16 mouse cellular contexts compared by ENCODE assay signal in genomic region chr1:167115121-167115520, GRCm38 (mm10).
DNase-seq lines count a peak whose midpoint lies in the region; ATAC-seq and TF ChIP-seq lines count a peak whose summit lies in the region.
"Had no signal": no experiment of that assay in that cellular context is flagged by ENCODE, and none has a peak within 500 bp of the region (broad histone marks: within the 10 kb centered on the region; RNA-seq: fewer than 3 reads in every experiment).

No protein-coding gene starts in this region.

- peaks cover 28% of the 10 kb centered on the region for H3K4me1 ChIP-seq in forebrain, embryonic 14.5 days (ENCODE audit: control insufficient read depth, insufficient read depth, low read length)
- H3K4me1 ChIP-seq in forebrain, embryonic 10.5 days, result no peaks in the 10 kb centered on the region
- H3K4me1 ChIP-seq in midbrain, embryonic 13.5 days (replicated peaks), result peaks cover 34% of the 10 kb centered on the region
- 0 out of 2 replicates have a peak, but pooled peaks cover 9% of the 10 kb centered on the region for H3K4me1 ChIP-seq in midbrain, embryonic 10.5 days
- no peaks in the 10 kb centered on the region; the same call in 1 of the 2 replicates for H3K4me1 ChIP-seq in midbrain, postnatal 0 days (ENCODE audit: insufficient read depth, low read length)
- no peaks in the 10 kb centered on the region for H3K4me1 ChIP-seq in kidney, adult 2 months (ENCODE audit: control insufficient read depth, insufficient read depth, low read length)
- H3K4me1 ChIP-seq: embryonic facial prominence, embryonic 10.5 days; intestine, embryonic 15.5 days; stomach, embryonic 15.5 days had no signal

- no peaks in the 10 kb centered on the region for H3K27me3 ChIP-seq in forebrain, embryonic 14.5 days (replicated peaks; ENCODE audit: control insufficient read depth, insufficient read depth, low read length)
- H3K27me3 ChIP-seq in forebrain, embryonic 10.5 days (ENCODE audit: poor library complexity, severe bottlenecking), result no peaks in the 10 kb centered on the region
- no peaks in the 10 kb centered on the region for H3K27me3 ChIP-seq in midbrain, embryonic 13.5 days
- no peaks in the 10 kb centered on the region for H3K27me3 ChIP-seq in midbrain, embryonic 10.5 days (ENCODE audit: low read depth, poor library complexity, severe bottlenecking)
- no peaks in the 10 kb centered on the region for H3K27me3 ChIP-seq in midbrain, postnatal 0 days (ENCODE audit: insufficient read depth, low read length)
- H3K27me3 ChIP-seq in kidney, adult 2 months (replicated peaks; ENCODE audit: control insufficient read depth, insufficient read depth, low read length), result no peaks in the 10 kb centered on the region
- H3K27me3 ChIP-seq: intestine, embryonic 15.5 days; midbrain, embryonic 12.5 days; stomach, embryonic 15.5 days had no signal

- no peak for TF ChIP-seq CTCF in midbrain, postnatal 0 days (IDR thresholded peaks at IDR 0.05)
- TF ChIP-seq CTCF in kidney, adult 2 months (conservative IDR thresholded peaks at IDR 0.05; ENCODE audit: insufficient read depth, insufficient read length, low read depth, low read length), result no peak

- no peaks in the 10 kb centered on the region for H3K9me3 ChIP-seq in forebrain, embryonic 14.5 days (replicated peaks; ENCODE audit: control insufficient read depth, low read length)
- no peaks in the 10 kb centered on the region for H3K9me3 ChIP-seq in forebrain, embryonic 10.5 days
- H3K9me3 ChIP-seq in midbrain, embryonic 13.5 days, result no peaks in the 10 kb centered on the region
- no peaks in the 10 kb centered on the region for H3K9me3 ChIP-seq in midbrain, embryonic 10.5 days (replicated peaks)
- H3K9me3 ChIP-seq in midbrain, postnatal 0 days (ENCODE audit: low read length), result no peaks in the 10 kb centered on the region
- H3K9me3 ChIP-seq: embryonic facial prominence, embryonic 10.5 days; intestine, embryonic 15.5 days; midbrain, embryonic 12.5 days; stomach, embryonic 15.5 days had no signal

- no peak for TF ChIP-seq POLR2A in kidney, adult 2 months (IDR thresholded peaks at IDR 0.05; ENCODE audit: low read depth, low read length)

- no peak overlapping the region for H3K4me2 ChIP-seq in forebrain, embryonic 14.5 days (ENCODE audit: low read length)
- H3K4me2 ChIP-seq in midbrain, embryonic 13.5 days (replicated peaks), result no peak overlapping the region
- H3K4me2 ChIP-seq in midbrain, postnatal 0 days (ENCODE audit: low read depth, low read length, poor library complexity, severe bottlenecking), result no peak overlapping the region
- H3K4me2 ChIP-seq: intestine, embryonic 15.5 days; midbrain, embryonic 12.5 days; stomach, embryonic 15.5 days had no signal

- peak; percentile 11; the same call in 1 of the 2 replicates for ATAC-seq in forebrain, embryonic 14.5 days
- no peak for ATAC-seq in midbrain, embryonic 13.5 days
- no peak for ATAC-seq in midbrain, postnatal 0 days (ENCODE audit: low FRiP score)
- ATAC-seq: intestine, embryonic 15.5 days had no signal

- H3K36me3 ChIP-seq in forebrain, embryonic 14.5 days (ENCODE audit: control insufficient read depth, insufficient read depth, low read length), result no peaks in the 10 kb centered on the region
- no peaks in the 10 kb centered on the region for H3K36me3 ChIP-seq in forebrain, embryonic 10.5 days (replicated peaks)
- H3K36me3 ChIP-seq in midbrain, embryonic 13.5 days, result no peaks in the 10 kb centered on the region
- no peaks in the 10 kb centered on the region for H3K36me3 ChIP-seq in midbrain, embryonic 10.5 days
- no peaks in the 10 kb centered on the region for H3K36me3 ChIP-seq in midbrain, postnatal 0 days (ENCODE audit: insufficient read depth, low read length)
- H3K36me3 ChIP-seq in kidney, adult 2 months (ENCODE audit: control insufficient read depth, insufficient read depth, low read length), result no peaks in the 10 kb centered on the region
- H3K36me3 ChIP-seq: embryonic facial prominence, embryonic 10.5 days; intestine, embryonic 15.5 days; midbrain, embryonic 12.5 days; stomach, embryonic 15.5 days had no signal

- 21% methylated on average over 4 of the region's 4 CpGs for WGBS in forebrain, embryonic 14.5 days
- WGBS in forebrain, embryonic 10.5 days, result 48% methylated on average over 4 of the region's 4 CpGs
- WGBS in midbrain, embryonic 13.5 days, result 34% methylated on average over 4 of the region's 4 CpGs
- WGBS in midbrain, embryonic 10.5 days, result 48% methylated on average over 4 of the region's 4 CpGs
- 17% methylated on average over 4 of the region's 4 CpGs for WGBS in midbrain, postnatal 0 days
- WGBS in kidney, adult 2 months, result 31% methylated on average over 4 of the region's 4 CpGs

- DNase-seq in forebrain, embryonic 14.5 days (ENCODE audit: low spot score), result peak; percentile 48
- no peak for DNase-seq in forebrain, embryonic 10.5 days (ENCODE audit: extremely low spot score, low spot score)
- DNase-seq in midbrain, embryonic 10.5 days (ENCODE audit: low spot score), result no peak
- peak; percentile 38 to 40 for DNase-seq in cerebellum, postnatal 36 days
- DNase-seq in midbrain, postnatal 0 days (ENCODE audit: low spot score), result peak; percentile 59
- no peak for DNase-seq in kidney, adult 2 months
- DNase-seq: adrenal gland, postnatal 10 days; thymus, adult 18-20 months; thymus, postnatal 4 days had no signal

- H3K9ac ChIP-seq in forebrain, embryonic 14.5 days (ENCODE audit: low read length), result no peak overlapping the region
- no peak overlapping the region for H3K9ac ChIP-seq in midbrain, embryonic 13.5 days (replicated peaks)
- H3K9ac ChIP-seq in midbrain, postnatal 0 days (replicated peaks; ENCODE audit: low read length, poor library complexity, severe bottlenecking), result no peak overlapping the region
- H3K9ac ChIP-seq: intestine, embryonic 15.5 days; liver, embryonic 14.5 days; midbrain, embryonic 12.5 days; stomach, embryonic 15.5 days had no signal

- H3K4me3 ChIP-seq in forebrain, embryonic 14.5 days (ENCODE audit: low read depth, low read length), result no peak overlapping the region
- no peak overlapping the region for H3K4me3 ChIP-seq in forebrain, embryonic 10.5 days
- no peak overlapping the region for H3K4me3 ChIP-seq in midbrain, embryonic 13.5 days (replicated peaks)
- H3K4me3 ChIP-seq in midbrain, embryonic 10.5 days, result no peak overlapping the region
- H3K4me3 ChIP-seq in midbrain, postnatal 0 days (ENCODE audit: low read depth, low read length), result no peak overlapping the region
- no peak overlapping the region for H3K4me3 ChIP-seq in kidney, adult 2 months (ENCODE audit: insufficient read depth, low read depth, low read length)
- H3K4me3 ChIP-seq: embryonic facial prominence, embryonic 10.5 days; intestine, embryonic 15.5 days; midbrain, embryonic 12.5 days; stomach, embryonic 15.5 days had no signal

- H3K27ac ChIP-seq in forebrain, embryonic 14.5 days (ENCODE audit: low read depth, low read length), result 0 out of 2 replicates have a peak overlapping the region, but pooled peaks have one; percentile 30
- H3K27ac ChIP-seq in forebrain, embryonic 10.5 days, result no peak overlapping the region
- H3K27ac ChIP-seq in midbrain, embryonic 13.5 days, result peak overlapping the region; percentile 31; the same call in 1 of the 2 replicates
- no peak overlapping the region for H3K27ac ChIP-seq in midbrain, embryonic 10.5 days (replicated peaks)
- no peak overlapping the region for H3K27ac ChIP-seq in midbrain, postnatal 0 days (ENCODE audit: low read depth, low read length)
- no peak overlapping the region for H3K27ac ChIP-seq in kidney, adult 2 months (ENCODE audit: insufficient read depth, low read depth, low read length)
- H3K27ac ChIP-seq: embryonic facial prominence, embryonic 10.5 days; intestine, embryonic 15.5 days; liver, embryonic 14.5 days; macrophage; midbrain, embryonic 12.5 days; stomach, embryonic 15.5 days had no signal

Comparison
In these comparisons a context has a peak if more than half of its experiments do, and no peak if none do; other contexts are left out.
1. DNase-seq: peak in forebrain, embryonic 14.5 days (single experiment), cerebellum, postnatal 36 days (2 of 2) and midbrain, postnatal 0 days (single experiment); none in forebrain, embryonic 10.5 days (single experiment), midbrain, embryonic 10.5 days (single experiment) and kidney, adult 2 months (single experiment).
2. H3K27ac ChIP-seq: peak in forebrain, embryonic 14.5 days (single experiment) and midbrain, embryonic 13.5 days (single experiment); none in forebrain, embryonic 10.5 days (single experiment), midbrain, embryonic 10.5 days (single experiment), midbrain, postnatal 0 days (single experiment) and kidney, adult 2 months (single experiment).